Mouse (Mus musculus): Measurements from ENCODE around the gene Ptprr. TPM values are rescaled to one million over a fixed set of nuclear protein-coding genes. Genes with fewer than 3 reads are reported as not detected.

The Ptprr gene
- polyA plus RNA-seq, 1 experiment = 59.4 TPM

- no peaks in the 10 kb centered on the region; the same call in 1 of the 2 replicates for H3K27me3 ChIP-seq (ENCODE audit: control insufficient read depth, insufficient read depth, low read length)
- TF ChIP-seq CTCF (IDR thresholded peaks at IDR 0.05; ENCODE audit: borderline replicate concordance, insufficient read depth, low read depth, low read length) = no peak
- no peak for TF ChIP-seq POLR2A (IDR thresholded peaks at IDR 0.05; ENCODE audit: borderline replicate concordance, insufficient read depth, low read length)
- no peaks in the 10 kb centered on the region for H3K4me1 ChIP-seq (ENCODE audit: control insufficient read depth, insufficient read depth, low read length)
- 92% methylated on average over 12 of the region's 12 CpGs for WGBS
- H3K27ac ChIP-seq (ENCODE audit: insufficient read depth, low read length) = no peak overlapping the region
- no peak for DNase-seq
- no peak overlapping the region for H3K4me3 ChIP-seq (replicated peaks; ENCODE audit: insufficient read depth, low read depth, low read length)
Observed at GRCm38 (mm10) chr10:116297854-116298253, 279.8 kb downstream of the Ptprr start.

DNA sequence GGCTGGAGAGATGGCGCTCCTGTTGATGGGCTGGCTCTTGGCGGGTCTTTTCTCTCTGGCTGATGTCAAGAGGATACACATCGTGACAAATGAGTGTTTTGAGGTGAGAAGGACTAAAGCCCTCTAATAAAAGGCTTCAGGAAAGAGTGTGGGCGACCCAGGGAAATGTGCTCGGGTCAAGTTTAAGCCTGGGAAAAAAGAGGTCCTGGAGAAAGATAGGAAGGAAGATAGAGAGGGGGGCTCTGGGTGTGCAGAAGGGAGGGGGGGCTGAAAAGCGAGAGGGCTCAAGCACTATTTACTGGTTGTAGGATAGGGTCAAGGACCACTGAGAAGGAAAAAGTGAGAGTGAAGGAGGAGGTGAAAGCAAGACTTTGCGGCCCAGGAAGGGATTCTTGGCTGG lies 282.8 kb downstream of the Ptprr start:
- H3K4me3 ChIP-seq (replicated peaks; ENCODE audit: insufficient read depth, low read depth, low read length) = no peak overlapping the region
- 38% methylated on average over 7 of the region's 7 CpGs for WGBS
- H3K4me1 ChIP-seq (ENCODE audit: control insufficient read depth, insufficient read depth, low read length) = no peaks in the 10 kb centered on the region
- H3K27ac ChIP-seq (ENCODE audit: insufficient read depth, low read length) = no peak overlapping the region
- H3K27me3 ChIP-seq (ENCODE audit: control insufficient read depth, insufficient read depth, low read length) = no peaks in the 10 kb centered on the region; the same call in 1 of the 2 replicates
- no peak for DNase-seq
- TF ChIP-seq POLR2A (IDR thresholded peaks at IDR 0.05; ENCODE audit: borderline replicate concordance, insufficient read depth, low read length) (no peak), CTCF (IDR thresholded peaks at IDR 0.05; ENCODE audit: borderline replicate concordance, insufficient read depth, low read depth, low read length) (no peak)

DNA sequence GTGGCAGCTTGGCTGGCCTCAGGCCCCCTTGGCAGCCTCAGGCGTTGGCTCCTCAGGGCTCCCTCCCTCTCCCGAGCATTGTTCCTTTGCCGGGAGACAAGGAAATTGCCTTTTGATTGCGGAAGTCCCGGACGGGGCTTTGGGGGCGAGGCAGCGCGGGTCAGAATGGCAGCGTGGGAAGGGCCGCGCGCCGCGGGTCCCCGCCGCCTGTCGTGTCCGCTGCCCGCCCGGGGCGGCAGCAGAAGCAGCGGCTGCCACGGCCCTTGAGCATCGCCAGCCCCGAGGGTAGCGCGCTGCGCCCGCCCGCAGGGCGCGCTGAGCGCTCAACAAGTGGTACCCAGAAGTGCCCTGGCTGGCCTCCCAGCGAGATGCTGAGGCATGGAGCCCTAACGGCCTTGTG lies 283.2 kb downstream of the Ptprr start:
- 2% methylated on average over 36 of the region's 36 CpGs for WGBS
- H3K4me3 ChIP-seq (replicated peaks; ENCODE audit: insufficient read depth, low read depth, low read length) = peak overlapping the region; percentile 41
- DNase-seq = peak; percentile 8 to 19
- H3K4me1 ChIP-seq (ENCODE audit: control insufficient read depth, insufficient read depth, low read length) = no peaks in the 10 kb centered on the region
- H3K27ac ChIP-seq (ENCODE audit: insufficient read depth, low read length) = no peak overlapping the region
- H3K27me3 ChIP-seq (ENCODE audit: control insufficient read depth, insufficient read depth, low read length) = no peaks in the 10 kb centered on the region; the same call in 1 of the 2 replicates
- TF ChIP-seq POLR2A (IDR thresholded peaks at IDR 0.05; ENCODE audit: borderline replicate concordance, insufficient read depth, low read length) (no peak), CTCF (IDR thresholded peaks at IDR 0.05; ENCODE audit: borderline replicate concordance, insufficient read depth, low read depth, low read length) (no peak)

GRCm38 (mm10) chr10:116304355-116304754 lies 286.3 kb downstream of the Ptprr start:
- TF ChIP-seq CTCF (IDR thresholded peaks at IDR 0.05; ENCODE audit: borderline replicate concordance, insufficient read depth, low read depth, low read length) = no peak
- no peak for TF ChIP-seq POLR2A (IDR thresholded peaks at IDR 0.05; ENCODE audit: borderline replicate concordance, insufficient read depth, low read length)
- no peak for DNase-seq
- Histone ChIP-seq H3K27ac (ENCODE audit: insufficient read depth, low read length) (no peak overlapping the region), H3K4me1 (ENCODE audit: control insufficient read depth, insufficient read depth, low read length) (no peaks in the 10 kb centered on the region), H3K27me3 (ENCODE audit: control insufficient read depth, insufficient read depth, low read length) (no peaks in the 10 kb centered on the region; the same call in 1 of the 2 replicates), H3K4me3 (replicated peaks; ENCODE audit: insufficient read depth, low read depth, low read length) (no peak overlapping the region)
- 91% methylated on average over 4 of the region's 4 CpGs for WGBS

DNA sequence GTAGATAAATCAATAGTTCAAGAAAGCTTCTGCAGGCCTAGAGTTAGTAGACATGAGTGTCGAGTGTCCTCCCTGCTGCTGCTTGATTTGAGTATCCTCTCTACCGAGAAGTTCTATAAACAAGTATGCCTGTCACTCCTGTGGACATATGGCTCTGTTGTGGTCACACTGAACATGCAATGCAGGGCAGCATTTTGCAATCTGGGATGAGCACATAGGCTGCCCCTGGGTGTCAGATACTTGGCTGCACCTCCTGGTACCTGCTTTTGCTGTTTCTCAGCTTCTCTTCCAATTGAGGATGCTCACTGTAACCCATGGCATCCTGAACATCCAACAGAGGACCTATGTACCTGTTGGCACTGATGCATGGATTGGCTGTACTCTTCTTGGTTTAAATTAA lies 291.4 kb downstream of the Ptprr start:
- DNase-seq = no peak
- Histone ChIP-seq H3K4me3 (replicated peaks; ENCODE audit: insufficient read depth, low read depth, low read length) (no peak overlapping the region), H3K4me1 (ENCODE audit: control insufficient read depth, insufficient read depth, low read length) (no peaks in the 10 kb centered on the region), H3K27ac (ENCODE audit: insufficient read depth, low read length) (no peak overlapping the region), H3K27me3 (ENCODE audit: control insufficient read depth, insufficient read depth, low read length) (no peaks in the 10 kb centered on the region)
- TF ChIP-seq CTCF (IDR thresholded peaks at IDR 0.05; ENCODE audit: borderline replicate concordance, insufficient read depth, low read depth, low read length) = no peak
- no peak for TF ChIP-seq POLR2A (IDR thresholded peaks at IDR 0.05; ENCODE audit: borderline replicate concordance, insufficient read depth, low read length)
- 53% methylated on average over 2 of the region's 2 CpGs for WGBS

DNA sequence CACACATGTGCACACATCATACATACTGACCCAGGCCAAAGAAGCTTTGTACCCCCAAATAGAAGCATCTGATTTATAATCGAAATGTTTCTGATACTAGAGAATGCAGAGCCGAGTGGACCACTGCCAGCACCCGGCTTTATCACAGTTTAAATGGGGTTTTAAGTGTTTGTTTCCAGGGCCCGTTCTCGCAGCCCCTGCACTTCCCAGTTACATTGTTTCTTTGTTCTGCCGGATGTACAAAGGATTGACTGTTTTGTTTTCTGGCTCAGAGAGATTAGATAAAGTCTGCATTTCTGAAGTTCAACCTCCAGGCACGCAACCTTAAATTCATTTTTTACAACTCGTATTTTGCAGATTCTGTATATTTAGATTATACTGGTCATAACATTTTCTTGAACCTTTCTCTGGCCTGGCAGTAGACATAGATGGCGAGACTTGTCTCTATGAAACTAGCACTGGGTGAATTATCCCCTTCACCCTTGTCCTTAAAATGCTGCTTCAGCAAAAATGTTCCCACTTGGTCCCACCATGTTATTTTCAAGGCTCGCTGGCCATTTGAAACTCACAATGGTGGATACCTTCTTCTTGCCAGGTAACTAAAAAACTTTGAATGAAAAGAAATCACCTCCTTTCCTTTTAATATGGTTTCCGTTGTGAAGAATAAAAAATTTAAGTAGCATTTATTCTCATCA lies 292.6 kb downstream of the Ptprr start:
- no peak for TF ChIP-seq POLR2A (IDR thresholded peaks at IDR 0.05; ENCODE audit: borderline replicate concordance, insufficient read depth, low read length)
- no peak for TF ChIP-seq CTCF (IDR thresholded peaks at IDR 0.05; ENCODE audit: borderline replicate concordance, insufficient read depth, low read depth, low read length)
- Histone ChIP-seq H3K27me3 (ENCODE audit: control insufficient read depth, insufficient read depth, low read length) (no peaks in the 10 kb centered on the region), H3K4me1 (ENCODE audit: control insufficient read depth, insufficient read depth, low read length) (no peaks in the 10 kb centered on the region), H3K4me3 (replicated peaks; ENCODE audit: insufficient read depth, low read depth, low read length) (no peak overlapping the region), H3K27ac (ENCODE audit: insufficient read depth, low read length) (no peak overlapping the region)
- DNase-seq = no peak
- 80% methylated on average over 11 of the region's 11 CpGs for WGBS

- no peaks in the 10 kb centered on the region for H3K27me3 ChIP-seq (ENCODE audit: control insufficient read depth, insufficient read depth, low read length)
- WGBS = 18% methylated on average over 12 of the region's 12 CpGs
Observed at GRCm38 (mm10) chr10:116319246-116319645, 301.2 kb downstream of the Ptprr start.

More at GRCm38 (mm10) chr10:116319246-116319645, 301.2 kb downstream of the Ptprr start:
- TF ChIP-seq POLR2A (IDR thresholded peaks at IDR 0.05; ENCODE audit: borderline replicate concordance, insufficient read depth, low read length) (no peak), CTCF (IDR thresholded peaks at IDR 0.05; ENCODE audit: borderline replicate concordance, insufficient read depth, low read depth, low read length) (peak; percentile 67; the same call in 1 of the 2 replicates)
- H3K27ac ChIP-seq (ENCODE audit: insufficient read depth, low read length) = no peak overlapping the region
- peak; percentile 64 to 71 for DNase-seq
- H3K4me1 ChIP-seq (ENCODE audit: control insufficient read depth, insufficient read depth, low read length) = no peaks in the 10 kb centered on the region
- H3K4me3 ChIP-seq (replicated peaks; ENCODE audit: insufficient read depth, low read depth, low read length) = no peak overlapping the region

Other genes starting within 250 kb of the Ptprr start
- 0.20 and 0.49 TPM in 2 replicates for gene Tspan8, start 201.4 kb upstream of the Ptprr start, polyA plus RNA-seq (2012; rRNA removed)
- not detected in 2 replicates for gene 4933416C03Rik, start 95.7 kb downstream of the Ptprr start, polyA plus RNA-seq (2012; rRNA removed)